Mouse (Mus musculus): ENCODE data around the gene Fam57b. TPM values are rescaled to one million over a fixed set of nuclear protein-coding genes. Genes with fewer than 3 reads are reported as not detected.

Fam57b gene
- polyA plus RNA-seq, 1 experiment from 2014 or later, result not detected

DNA sequence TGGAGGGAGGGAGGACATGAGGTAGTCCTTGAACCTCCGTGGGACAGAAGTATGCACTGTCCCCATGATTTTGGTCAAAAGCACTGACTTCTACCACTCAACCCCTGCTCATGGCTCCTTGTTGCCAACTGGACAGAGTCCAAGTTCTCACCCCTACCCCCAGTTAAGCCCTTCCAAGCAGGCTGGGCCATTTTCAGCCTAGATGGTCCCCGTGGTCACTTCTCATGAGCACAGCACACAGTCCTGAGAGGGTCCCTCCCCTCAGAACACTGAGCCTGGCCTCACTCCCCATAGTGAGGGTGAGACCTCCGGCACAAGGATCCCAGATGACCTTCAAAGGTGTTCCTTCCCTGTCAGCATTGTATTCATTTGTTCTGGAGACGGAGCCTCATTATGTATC is 8.3 kb upstream of the Fam57b start:
- Histone ChIP-seq H3K27me3 (ENCODE audit: control insufficient read depth, insufficient read depth, low read length) (no peaks in the 10 kb centered on the region), H3K4me3 (ENCODE audit: low read depth, low read length) (no peak overlapping the region), H3K36me3 (ENCODE audit: control insufficient read depth, insufficient read depth, low read length) (peaks cover 41% of the 10 kb centered on the region), H3K27ac (replicated peaks; ENCODE audit: low read depth, low read length) (no peak overlapping the region), H3K4me2 (ENCODE audit: low read depth, severe bottlenecking) (no peak overlapping the region), H3K9ac (ENCODE audit: low read length) (no peak overlapping the region), H3K4me1 (ENCODE audit: control insufficient read depth, insufficient read depth, low read length) (peaks cover 6% of the 10 kb centered on the region; the same call in 1 of the 2 replicates), H3K9me3 (ENCODE audit: control insufficient read depth, low read length) (no peaks in the 10 kb centered on the region)
- no peak for DNase-seq (ENCODE audit: low spot score)
- ATAC-seq (ENCODE audit: insufficient number of reproducible peaks, low FRiP score, low TSS enrichment, low read depth), result no peak
- 94% methylated on average over 4 of the region's 4 CpGs for WGBS

- ATAC-seq (ENCODE audit: insufficient number of reproducible peaks, low FRiP score, low TSS enrichment, low read depth) (peak; percentile 90), DNase-seq (ENCODE audit: low spot score) (peak; percentile 99)
- H3K9me3 ChIP-seq (ENCODE audit: control insufficient read depth, low read length), result no peaks in the 10 kb centered on the region
- peak within 1 kb of the TSS; percentile 85 for H3K9ac ChIP-seq (ENCODE audit: low read length)
- under 1% methylated on average over 66 of the region's 83 CpGs for WGBS
- H3K4me2 ChIP-seq (ENCODE audit: low read depth, severe bottlenecking), result peak within 1 kb of the TSS; percentile 53
- no peaks in the 10 kb centered on the region for H3K27me3 ChIP-seq (ENCODE audit: control insufficient read depth, insufficient read depth, low read length)
- peaks cover 45% of the 10 kb centered on the region for H3K36me3 ChIP-seq (ENCODE audit: control insufficient read depth, insufficient read depth, low read length)
- peak within 1 kb of the TSS; percentile 74 for H3K4me3 ChIP-seq (ENCODE audit: low read depth, low read length)
- H3K27ac ChIP-seq (replicated peaks; ENCODE audit: low read depth, low read length), result peak within 1 kb of the TSS; percentile 96
- H3K4me1 ChIP-seq (ENCODE audit: control insufficient read depth, insufficient read depth, low read length), result peaks cover 11% of the 10 kb centered on the region
These were observed 5.4 kb upstream of the Fam57b start, which contains the start of gene Ppp4c for GRCm38 (mm10) chr7:126791851-126792720. TSS of gene Ppp4c (minus strand) at chr7:126792496.

- Histone ChIP-seq H3K4me2 (ENCODE audit: low read depth, severe bottlenecking) (peak overlapping the region; percentile 53), H3K9me3 (ENCODE audit: control insufficient read depth, low read length) (no peaks in the 10 kb centered on the region), H3K9ac (ENCODE audit: low read length) (peak overlapping the region; percentile 35; the same call in 1 of the 2 replicates), H3K4me3 (ENCODE audit: low read depth, low read length) (peak overlapping the region; percentile 74), H3K27me3 (ENCODE audit: control insufficient read depth, insufficient read depth, low read length) (no peaks in the 10 kb centered on the region), H3K4me1 (ENCODE audit: control insufficient read depth, insufficient read depth, low read length) (peaks cover 19% of the 10 kb centered on the region), H3K36me3 (ENCODE audit: control insufficient read depth, insufficient read depth, low read length) (peaks cover 39% of the 10 kb centered on the region), H3K27ac (replicated peaks; ENCODE audit: low read depth, low read length) (peak overlapping the region; percentile 96)
- DNase-seq (ENCODE audit: low spot score) (no peak), ATAC-seq (ENCODE audit: insufficient number of reproducible peaks, low FRiP score, low TSS enrichment, low read depth) (no peak; the same call in none of the 2 replicates)
- WGBS, result 31% methylated on average over 11 of the region's 11 CpGs
These were observed 4.6 kb upstream of the Fam57b start for GRCm38 (mm10) chr7:126792721-126793443.

GRCm38 (mm10) chr7:126793456-126794270 is 3.8 kb upstream of the Fam57b start:
- H3K36me3 ChIP-seq (ENCODE audit: control insufficient read depth, insufficient read depth, low read length), result peaks cover 31% of the 10 kb centered on the region
- peaks cover 23% of the 10 kb centered on the region for H3K4me1 ChIP-seq (ENCODE audit: control insufficient read depth, insufficient read depth, low read length)
- ATAC-seq (ENCODE audit: insufficient number of reproducible peaks, low FRiP score, low TSS enrichment, low read depth) (no peak), DNase-seq (ENCODE audit: low spot score) (no peak)
- H3K4me3 ChIP-seq (ENCODE audit: low read depth, low read length), result no peak overlapping the region
- H3K4me2 ChIP-seq (ENCODE audit: low read depth, severe bottlenecking), result peak overlapping the region; percentile 15; the same call in 1 of the 2 replicates
- 75% methylated on average over 4 of the region's 4 CpGs for WGBS
- H3K27ac ChIP-seq (replicated peaks; ENCODE audit: low read depth, low read length), result no peak overlapping the region
- no peaks in the 10 kb centered on the region for H3K9me3 ChIP-seq (ENCODE audit: control insufficient read depth, low read length)
- H3K9ac ChIP-seq (ENCODE audit: low read length), result no peak overlapping the region
- no peaks in the 10 kb centered on the region for H3K27me3 ChIP-seq (ENCODE audit: control insufficient read depth, insufficient read depth, low read length)

DNA sequence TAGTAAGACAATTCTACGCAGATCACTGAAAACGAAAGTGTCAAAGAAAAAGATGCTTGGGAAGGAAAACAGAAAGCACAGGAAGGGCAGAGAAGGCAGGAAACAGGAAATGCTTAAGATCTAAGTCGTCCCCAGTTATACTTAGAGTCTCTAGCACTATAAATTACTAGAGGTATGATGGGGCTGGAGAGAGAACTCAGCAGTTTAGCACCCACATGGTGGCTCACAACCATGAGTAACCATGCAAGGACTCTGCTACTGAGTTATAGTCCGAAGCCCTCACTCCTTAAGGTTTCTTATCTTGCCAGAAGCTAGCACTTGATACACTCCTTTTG is 3.2 kb upstream of the Fam57b start:
- no peak for ATAC-seq (ENCODE audit: insufficient number of reproducible peaks, low FRiP score, low TSS enrichment, low read depth)
- no peak overlapping the region for H3K4me2 ChIP-seq (ENCODE audit: low read depth, severe bottlenecking)
- peaks cover 23% of the 10 kb centered on the region for H3K4me1 ChIP-seq (ENCODE audit: control insufficient read depth, insufficient read depth, low read length)
- DNase-seq (ENCODE audit: low spot score), result no peak
- H3K9ac ChIP-seq (ENCODE audit: low read length), result no peak overlapping the region
- peaks cover 27% of the 10 kb centered on the region for H3K36me3 ChIP-seq (ENCODE audit: control insufficient read depth, insufficient read depth, low read length)
- no peaks in the 10 kb centered on the region for H3K27me3 ChIP-seq (ENCODE audit: control insufficient read depth, insufficient read depth, low read length)
- H3K4me3 ChIP-seq (ENCODE audit: low read depth, low read length), result no peak overlapping the region
- 78% methylated on average over 4 of the region's 4 CpGs for WGBS
- H3K9me3 ChIP-seq (ENCODE audit: control insufficient read depth, low read length), result no peaks in the 10 kb centered on the region
- H3K27ac ChIP-seq (replicated peaks; ENCODE audit: low read depth, low read length), result no peak overlapping the region

GRCm38 (mm10) chr7:126795387-126796317 is 1.8 kb upstream of the Fam57b start:
- ATAC-seq (ENCODE audit: insufficient number of reproducible peaks, low FRiP score, low TSS enrichment, low read depth) (no peak), DNase-seq (ENCODE audit: low spot score) (no peak)
- Histone ChIP-seq H3K9ac (ENCODE audit: low read length) (no peak overlapping the region), H3K4me1 (ENCODE audit: control insufficient read depth, insufficient read depth, low read length) (peaks cover 31% of the 10 kb centered on the region), H3K4me3 (ENCODE audit: low read depth, low read length) (no peak overlapping the region), H3K9me3 (ENCODE audit: control insufficient read depth, low read length) (no peaks in the 10 kb centered on the region), H3K27ac (replicated peaks; ENCODE audit: low read depth, low read length) (no peak overlapping the region), H3K4me2 (ENCODE audit: low read depth, severe bottlenecking) (no peak overlapping the region), H3K36me3 (ENCODE audit: control insufficient read depth, insufficient read depth, low read length) (peaks cover 18% of the 10 kb centered on the region), H3K27me3 (ENCODE audit: control insufficient read depth, insufficient read depth, low read length) (no peaks in the 10 kb centered on the region)
- 86% methylated on average over 16 of the region's 16 CpGs for WGBS

DNA sequence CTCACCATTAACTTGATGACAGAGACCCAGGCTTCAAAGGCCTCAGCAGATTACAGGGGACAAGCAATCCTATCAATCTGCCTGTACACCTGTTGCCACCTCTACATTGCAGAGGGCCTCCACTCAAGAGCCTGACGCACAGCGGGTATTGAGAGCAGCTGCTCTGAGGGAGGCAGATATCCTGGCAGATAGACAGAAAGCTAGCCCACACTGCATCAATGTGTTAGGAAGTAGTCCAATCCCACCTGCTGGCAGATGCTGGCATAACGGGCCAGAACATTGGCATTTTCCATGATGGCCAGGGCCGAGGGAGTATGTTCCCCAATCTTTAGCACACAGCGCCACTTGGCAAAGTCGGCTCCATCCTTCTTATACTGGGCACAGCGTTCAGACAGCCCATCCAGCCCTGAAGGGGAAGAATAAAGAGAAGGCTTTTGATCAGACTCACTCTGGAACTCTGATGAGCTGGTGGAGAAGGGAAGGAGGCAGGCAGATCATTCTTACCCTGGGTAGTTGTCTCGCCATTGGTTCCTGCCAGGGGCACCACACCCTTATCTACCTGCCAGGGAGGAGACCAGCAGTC is 1.0 kb upstream of the Fam57b start:
- Histone ChIP-seq H3K9ac (ENCODE audit: low read length) (no peak overlapping the region), H3K27ac (replicated peaks; ENCODE audit: low read depth, low read length) (no peak overlapping the region), H3K36me3 (ENCODE audit: control insufficient read depth, insufficient read depth, low read length) (peaks cover 20% of the 10 kb centered on the region), H3K27me3 (ENCODE audit: control insufficient read depth, insufficient read depth, low read length) (no peaks in the 10 kb centered on the region), H3K4me3 (ENCODE audit: low read depth, low read length) (no peak overlapping the region), H3K4me1 (ENCODE audit: control insufficient read depth, insufficient read depth, low read length) (peaks cover 31% of the 10 kb centered on the region), H3K9me3 (ENCODE audit: control insufficient read depth, low read length) (no peaks in the 10 kb centered on the region), H3K4me2 (ENCODE audit: low read depth, severe bottlenecking) (no peak overlapping the region; the same call in 1 of the 2 replicates)
- DNase-seq (ENCODE audit: low spot score), result peak; percentile 55
- no peak for ATAC-seq (ENCODE audit: insufficient number of reproducible peaks, low FRiP score, low TSS enrichment, low read depth)
- WGBS, result 87% methylated on average over 8 of the region's 8 CpGs

Measured in limb, embryonic 11.5 days (tissue).